Comparison of ENCODE assay signal across 8 mouse cellular contexts in genomic region chr7:45053931-45054510, GRCm38 (mm10). TPM values are rescaled to one million over a fixed set of nuclear protein-coding genes. Genes with fewer than 3 reads are reported as not detected.
DNase-seq lines count a peak whose midpoint lies in the region; ATAC-seq and TF ChIP-seq lines count a peak whose summit lies in the region.

No protein-coding gene starts in this region.

- peaks cover 14% of the 10 kb centered on the region for H3K36me3 ChIP-seq in hindbrain, embryonic 16.5 days (ENCODE audit: control insufficient read depth, insufficient read depth, low read length)

- peak overlapping the region; percentile 100 for H3K27ac ChIP-seq in hindbrain, embryonic 16.5 days (ENCODE audit: low read depth, low read length)
- peak overlapping the region; percentile 99 for H3K27ac ChIP-seq in left cerebral cortex, adult 2 months

- no peaks in the 10 kb centered on the region for H3K9me3 ChIP-seq in hindbrain, embryonic 16.5 days (ENCODE audit: control insufficient read depth, low read length)

- under 1% methylated on average over 32 of the region's 33 CpGs for WGBS in hindbrain, embryonic 16.5 days

- TF ChIP-seq CTCF in left cerebral cortex, adult 2 months (IDR thresholded peaks at IDR 0.05), result no peak

- H3K9ac ChIP-seq in hindbrain, embryonic 16.5 days (ENCODE audit: low read depth, low read length), result peak overlapping the region; percentile 93

- H3K4me2 ChIP-seq in hindbrain, embryonic 16.5 days (ENCODE audit: low read length), result peak overlapping the region; percentile 93

- DNase-seq in T-cell, adult 2 months (ENCODE audit: low spot score), result peak; percentile 94
- peak; percentile 86 to 90 for DNase-seq in cerebellum, postnatal 36 days
- peak; percentile 88 to 93 for DNase-seq in frontal cortex, postnatal 36 days (ENCODE audit: low spot score in 2 of 2)
- peak; percentile 82 to 91 for DNase-seq in left cerebral cortex, adult 2 months (ENCODE audit: extremely low spot score in 1 of 2, low spot score in 2 of 2)
- DNase-seq in right cerebral cortex, adult 2 months (ENCODE audit: low spot score in 2 of 2), result peak; percentile 90 to 91
- peak; percentile 96 for DNase-seq in urinary bladder, postnatal 14 days (ENCODE audit: low spot score)

- H3K4me1 ChIP-seq in hindbrain, embryonic 16.5 days (ENCODE audit: control insufficient read depth, insufficient read depth, low read depth, low read length), result peaks cover 20% of the 10 kb centered on the region

- H3K4me3 ChIP-seq in hindbrain, embryonic 16.5 days (ENCODE audit: low read length), result peak overlapping the region; percentile 64
- peak overlapping the region; percentile 87 for H3K4me3 ChIP-seq in left cerebral cortex, adult 2 months

- ATAC-seq in hindbrain, embryonic 16.5 days, result peak; percentile 92
- ATAC-seq in megakaryocyte, adult 5-6 weeks (ENCODE audit: poor library complexity, severe bottlenecking), result peak; percentile 90

- intact Hi-C loops in left cerebral cortex, adult 2 months (cut with DNase I), result loop anchor here (2.0 kb wide), 1 partner anchor 37 kb away; the partner anchor contains the start of genes Rras and Scaf1

- no peaks in the 10 kb centered on the region for H3K27me3 ChIP-seq in hindbrain, embryonic 16.5 days (replicated peaks; ENCODE audit: control insufficient read depth, insufficient read depth, low read length)

RNA-seq across cellular contexts. Expression of gene Prr12, which starts 1.3 kb away (rescaled TPM):
- polyA plus RNA-seq in hindbrain, embryonic 16.5 days (2015; fragmentation: Nextera tagmentation; extraction: Ambion mirVana), result 12.8 and 13.4 TPM in 2 replicates
- 10 to 100 TPM; 70.0 to 73.4 TPM for total RNA-seq in left cerebral cortex, adult 2 months (2021)
- 15.4 and 16.3 TPM in 2 replicates for total RNA-seq in megakaryocyte, adult 5-6 weeks (2015)
- 1.9 and 3.0 TPM in 2 replicates for total RNA-seq in megakaryocyte, adult 5-6 weeks (2017)

RNA-seq across cellular contexts. Expression of gene Nosip, which starts 8.2 kb away (rescaled TPM):
- 68.8 and 69.0 TPM in 2 replicates for polyA plus RNA-seq in hindbrain, embryonic 16.5 days (2015; fragmentation: Nextera tagmentation; extraction: Ambion mirVana)
- 10 to 100 TPM; 53.6 to 55.6 TPM for total RNA-seq in left cerebral cortex, adult 2 months (2021)
- total RNA-seq in megakaryocyte, adult 5-6 weeks (2015), result 41.4 and 46.3 TPM in 2 replicates
- total RNA-seq in megakaryocyte, adult 5-6 weeks (2017), result 54.2 and 56.8 TPM in 2 replicates

RNA-seq across cellular contexts. Expression of gene Prrg2, which starts 8.5 kb away (rescaled TPM):
- polyA plus RNA-seq in hindbrain, embryonic 16.5 days (2015; fragmentation: Nextera tagmentation; extraction: Ambion mirVana), result 15.7 and 16.7 TPM in 2 replicates
- total RNA-seq in left cerebral cortex, adult 2 months (2021), result 10 to 100 TPM in 1 of 2 experiments, 1 to 10 TPM in 1; 9.0 to 10.4 TPM
- total RNA-seq in megakaryocyte, adult 5-6 weeks (2015), result 6.6 and 8.9 TPM in 2 replicates
- 5.4 TPM in 2 replicates for total RNA-seq in megakaryocyte, adult 5-6 weeks (2017)

RNA-seq across cellular contexts. Expression of gene Rras, which starts 36.3 kb away (rescaled TPM):
- polyA plus RNA-seq in hindbrain, embryonic 16.5 days (2015; fragmentation: Nextera tagmentation; extraction: Ambion mirVana), result 13.1 and 16.7 TPM in 2 replicates
- 10 to 100 TPM; 11.8 to 12.2 TPM for total RNA-seq in left cerebral cortex, adult 2 months (2021)
- 77.1 and 78.6 TPM in 2 replicates for total RNA-seq in megakaryocyte, adult 5-6 weeks (2015)
- 12.7 and 14.1 TPM in 2 replicates for total RNA-seq in megakaryocyte, adult 5-6 weeks (2017)

RNA-seq across cellular contexts. Expression of gene Scaf1, which starts 37.9 kb away (rescaled TPM):
- 38.6 and 47.1 TPM in 2 replicates for polyA plus RNA-seq in hindbrain, embryonic 16.5 days (2015; fragmentation: Nextera tagmentation; extraction: Ambion mirVana)
- 100 to 1,000 TPM; 170 to 181 TPM for total RNA-seq in left cerebral cortex, adult 2 months (2021)
- total RNA-seq in megakaryocyte, adult 5-6 weeks (2015), result 22.2 and 23.0 TPM in 2 replicates
- total RNA-seq in megakaryocyte, adult 5-6 weeks (2017), result 9.6 and 12.2 TPM in 2 replicates

Comparison
In these comparisons a context has a peak if more than half of its experiments do, and no peak if none do; other contexts are left out.
1. Peak in every context shown above with its lines: DNase-seq, ATAC-seq, H3K4me3 ChIP-seq and H3K27ac ChIP-seq.
2. RNA of gene Prr12, which starts 1.3 kb away (total RNA-seq): 70.0 to 73.4 TPM in left cerebral cortex, adult 2 months; 1.9 to 16.3 TPM in megakaryocyte, adult 5-6 weeks; every median in the first group is over 4 times any median in the second.